Mouse (Mus musculus) splenic B cell, adult 2 months (primary cell): ENCODE measurements around the gene Arsb.
"Not testable (repeated sequence)": the region's sequence is repeated elsewhere in the genome, so short reads cannot be mapped to it uniquely, and the experiment has no call there.

ENCODE experiments used
- DNase-seq: peaks from one replicate; pipeline ENCODE4 v3.0.0-alpha.2; 2011; ENCODE audit warnings: low read depth, low spot score
- H3K27me3 ChIP-seq: 2 replicates; pipeline ENCODE4 v1.6.1; 2012; ENCODE audit warnings: mild to moderate bottlenecking, low read length, moderate library complexity, mixed read lengths; ENCODE audit not compliant: control insufficient read depth, poor library complexity, insufficient read depth, severe bottlenecking
- H3K36me3 ChIP-seq: 2 replicates; pipeline ENCODE4 v1.6.1; 2012; ENCODE audit warnings: mild to moderate bottlenecking, low read length, moderate library complexity, mixed read lengths; ENCODE audit not compliant: control insufficient read depth, poor library complexity, insufficient read depth, severe bottlenecking

Arsb gene

DNA sequence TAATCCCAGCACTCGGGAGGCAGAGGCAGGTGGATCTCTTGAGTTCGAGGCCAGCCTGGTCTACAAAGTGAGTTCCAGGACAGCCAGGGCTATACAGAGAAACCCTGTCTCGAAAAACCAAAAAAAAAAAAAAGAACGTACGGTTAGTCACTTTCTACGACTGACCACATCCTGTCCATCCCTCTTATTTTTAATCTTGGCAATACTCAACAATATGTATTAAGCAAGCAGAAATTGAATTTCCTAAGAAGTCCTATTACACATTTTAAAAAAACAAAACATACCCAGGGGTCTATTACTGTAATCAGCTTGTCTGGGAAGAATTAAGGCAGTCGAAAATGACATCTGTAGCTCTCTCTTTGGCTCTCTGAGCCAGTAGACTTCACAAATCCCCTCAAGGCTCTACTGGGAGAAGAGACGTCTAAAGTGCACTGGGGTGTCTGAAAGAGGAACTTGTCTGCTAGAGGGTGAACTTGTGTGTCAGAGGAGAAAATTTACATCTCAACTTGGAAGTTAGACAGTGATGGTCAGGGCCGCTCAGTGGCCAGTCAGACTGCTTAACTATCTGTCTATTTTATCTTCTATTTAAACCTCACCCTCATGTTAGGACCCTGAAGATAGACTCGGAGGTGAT lies 205.6 kb downstream of the Arsb start:
- DNase-seq = peak; percentile 3
- Histone ChIP-seq H3K36me3 (no peaks in the 10 kb centered on the region), H3K27me3 (no peaks in the 10 kb centered on the region)

DNA sequence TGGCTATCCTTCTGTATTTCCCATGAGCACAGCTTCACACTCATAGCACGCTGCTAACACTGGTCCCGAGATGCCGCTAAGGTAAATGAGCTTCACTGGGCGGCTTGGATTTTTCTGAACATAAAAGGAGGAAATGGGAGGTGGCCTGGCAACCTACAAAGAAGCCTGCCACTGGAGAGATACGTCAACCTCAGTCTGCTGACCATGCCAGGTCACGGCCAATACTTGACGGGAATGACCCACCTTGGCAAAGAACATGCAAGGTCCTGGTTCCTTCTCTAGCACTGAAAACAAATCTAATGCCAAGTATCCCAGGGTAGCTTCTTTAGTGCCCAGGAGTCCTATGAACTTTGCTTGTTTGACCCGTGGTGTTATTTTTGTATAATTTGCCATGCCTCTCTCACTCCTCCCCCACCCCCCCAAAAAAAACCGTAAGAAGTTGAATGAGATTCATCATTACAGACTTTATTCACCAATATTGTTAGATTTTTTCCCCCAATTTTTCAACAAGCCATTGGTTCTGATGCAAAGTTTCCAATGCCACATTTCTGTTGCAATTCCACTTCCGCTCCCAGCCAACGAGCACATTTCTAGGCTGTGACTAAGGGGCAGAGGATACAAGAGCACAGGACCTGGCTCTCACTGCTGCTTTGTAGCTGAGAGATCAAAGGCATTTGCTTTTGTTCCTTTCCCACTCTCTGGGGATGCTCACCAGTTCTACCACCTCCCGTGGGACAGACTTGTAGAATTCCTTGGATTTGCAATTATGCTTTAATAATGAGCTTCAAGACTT lies 207.5 kb downstream of the Arsb start:
- no peak for DNase-seq
- Histone ChIP-seq H3K36me3 (no peaks in the 10 kb centered on the region), H3K27me3 (no peaks in the 10 kb centered on the region)

DNA sequence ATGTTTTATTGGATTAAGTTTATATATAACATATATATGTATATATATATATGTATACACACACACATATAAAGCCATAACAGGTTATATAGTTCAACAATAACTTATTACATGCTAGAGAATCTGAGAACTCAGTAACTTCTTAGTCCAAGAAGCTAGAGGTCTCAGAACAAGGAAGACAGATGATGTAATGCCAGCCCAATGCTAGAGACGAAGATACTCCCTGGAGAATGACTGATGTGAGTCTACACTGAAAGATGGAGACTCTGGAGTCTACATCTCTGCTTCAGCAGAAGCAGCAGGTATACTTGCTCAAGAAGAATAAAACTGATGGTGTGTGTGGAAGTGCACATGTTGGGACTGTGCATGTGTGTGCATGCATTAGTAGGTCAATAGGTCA lies 208.3 kb downstream of the Arsb start:
- no peak for DNase-seq
- no peaks in the 10 kb centered on the region for H3K36me3 ChIP-seq
- no peaks in the 10 kb centered on the region for H3K27me3 ChIP-seq

DNA sequence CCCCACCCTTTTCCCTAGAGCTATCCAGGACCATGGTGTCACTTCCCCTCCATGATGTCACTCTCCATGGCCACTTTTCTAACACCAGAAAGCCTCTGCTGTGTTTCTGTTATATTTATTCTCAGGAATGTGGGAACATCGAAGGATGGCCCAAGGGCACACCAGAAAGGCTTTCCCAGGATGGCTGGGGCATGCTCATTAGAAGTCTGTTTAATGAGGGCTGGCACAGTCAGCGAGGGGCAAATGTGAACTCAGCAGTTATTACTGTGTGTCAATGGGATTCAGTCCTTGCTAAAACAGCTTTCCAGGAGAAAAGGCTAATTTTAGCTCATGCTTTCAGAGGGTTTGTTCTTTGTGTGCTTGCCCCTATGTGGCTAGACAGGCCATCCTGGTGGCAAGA lies 213.1 kb downstream of the Arsb start:
- no peaks in the 10 kb centered on the region for H3K36me3 ChIP-seq
- no peaks in the 10 kb centered on the region for H3K27me3 ChIP-seq
- DNase-seq = no peak

DNA sequence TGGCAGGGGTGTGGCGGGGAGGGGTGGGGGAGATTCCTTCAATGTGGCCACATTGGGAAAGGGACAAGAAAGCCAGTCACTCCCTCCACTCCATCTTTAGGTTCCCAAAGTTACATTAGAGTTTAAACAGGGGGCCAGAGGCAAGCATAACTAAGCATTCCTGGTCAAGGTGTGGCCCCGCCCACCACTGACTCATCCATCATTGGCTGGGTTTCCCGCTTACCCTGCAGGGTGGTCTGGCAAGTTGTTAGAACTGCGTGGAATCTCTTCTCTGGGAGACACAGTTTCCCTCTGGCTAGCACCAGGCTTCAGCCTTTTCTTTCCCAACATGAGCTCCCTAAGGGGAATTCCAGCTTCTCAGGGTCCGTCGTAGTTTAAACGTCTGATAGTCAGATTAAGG lies 213.8 kb downstream of the Arsb start:
- Histone ChIP-seq H3K27me3 (no peaks in the 10 kb centered on the region), H3K36me3 (no peaks in the 10 kb centered on the region)
- no peak for DNase-seq

DNA sequence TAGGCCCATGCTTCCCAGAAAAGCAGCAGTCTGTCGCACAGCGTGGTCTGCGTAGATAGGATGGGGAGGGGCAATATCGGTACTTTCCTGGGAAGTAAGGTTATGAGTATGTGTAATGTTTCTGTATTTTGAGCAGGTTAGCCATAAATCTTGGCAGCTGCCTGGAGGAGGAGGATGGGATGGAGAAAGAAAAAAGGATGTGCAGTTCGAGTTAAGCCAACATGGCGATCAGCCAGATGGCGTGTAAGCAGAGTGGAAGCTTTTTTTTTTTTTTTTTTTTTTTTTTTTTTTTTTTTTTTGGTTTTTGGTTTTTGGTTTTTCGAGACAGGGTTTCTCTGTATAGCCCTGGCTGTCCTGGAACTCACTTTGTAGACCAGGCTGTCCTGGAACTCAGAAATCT lies 214.3 kb downstream of the Arsb start:
- H3K27me3 ChIP-seq, H3K36me3 ChIP-seq, DNase-seq: not testable (repeated sequence)

DNA sequence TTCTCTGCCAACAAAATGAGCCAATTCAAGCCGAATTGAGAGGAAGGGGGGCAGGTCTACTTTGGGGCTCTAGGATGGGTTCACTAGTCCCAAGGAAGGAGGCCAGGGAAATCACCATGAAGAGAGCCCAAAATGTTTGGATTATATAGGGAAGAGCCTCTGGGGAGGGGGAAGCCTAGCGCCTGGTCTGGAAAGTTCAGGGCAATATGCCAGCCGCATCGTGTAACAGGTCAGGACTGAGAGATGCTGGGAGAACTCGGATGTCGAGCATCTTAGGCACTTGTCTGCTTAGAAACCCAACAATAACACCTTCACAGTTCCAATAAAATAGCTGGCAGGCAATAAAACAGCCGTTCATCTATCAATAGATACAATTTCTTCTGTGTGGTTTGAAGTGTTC lies 216.2 kb downstream of the Arsb start:
- H3K36me3 ChIP-seq = no peaks in the 10 kb centered on the region
- no peak for DNase-seq
- no peaks in the 10 kb centered on the region for H3K27me3 ChIP-seq

DNA sequence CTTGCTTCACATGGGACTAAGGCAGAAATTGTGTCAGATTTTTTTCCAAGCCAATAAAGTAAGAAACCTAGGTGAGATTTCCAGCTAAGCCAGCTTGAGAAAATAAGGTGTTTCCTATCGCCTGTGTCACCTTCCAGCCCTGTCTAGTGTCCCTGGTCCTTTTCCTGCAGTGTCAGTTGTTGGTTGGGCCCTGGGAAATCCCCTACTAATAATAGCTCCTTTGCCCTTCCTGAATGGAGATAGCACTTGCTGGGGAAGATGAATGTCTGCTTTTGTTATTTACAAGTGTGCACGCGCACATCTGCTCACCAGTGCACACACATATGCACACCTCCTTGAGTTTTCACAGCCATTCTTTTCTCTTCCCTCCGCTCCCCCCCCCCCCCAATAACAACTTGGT lies 217.8 kb downstream of the Arsb start:
- DNase-seq = no peak
- no peaks in the 10 kb centered on the region for H3K27me3 ChIP-seq
- no peaks in the 10 kb centered on the region for H3K36me3 ChIP-seq

DNA sequence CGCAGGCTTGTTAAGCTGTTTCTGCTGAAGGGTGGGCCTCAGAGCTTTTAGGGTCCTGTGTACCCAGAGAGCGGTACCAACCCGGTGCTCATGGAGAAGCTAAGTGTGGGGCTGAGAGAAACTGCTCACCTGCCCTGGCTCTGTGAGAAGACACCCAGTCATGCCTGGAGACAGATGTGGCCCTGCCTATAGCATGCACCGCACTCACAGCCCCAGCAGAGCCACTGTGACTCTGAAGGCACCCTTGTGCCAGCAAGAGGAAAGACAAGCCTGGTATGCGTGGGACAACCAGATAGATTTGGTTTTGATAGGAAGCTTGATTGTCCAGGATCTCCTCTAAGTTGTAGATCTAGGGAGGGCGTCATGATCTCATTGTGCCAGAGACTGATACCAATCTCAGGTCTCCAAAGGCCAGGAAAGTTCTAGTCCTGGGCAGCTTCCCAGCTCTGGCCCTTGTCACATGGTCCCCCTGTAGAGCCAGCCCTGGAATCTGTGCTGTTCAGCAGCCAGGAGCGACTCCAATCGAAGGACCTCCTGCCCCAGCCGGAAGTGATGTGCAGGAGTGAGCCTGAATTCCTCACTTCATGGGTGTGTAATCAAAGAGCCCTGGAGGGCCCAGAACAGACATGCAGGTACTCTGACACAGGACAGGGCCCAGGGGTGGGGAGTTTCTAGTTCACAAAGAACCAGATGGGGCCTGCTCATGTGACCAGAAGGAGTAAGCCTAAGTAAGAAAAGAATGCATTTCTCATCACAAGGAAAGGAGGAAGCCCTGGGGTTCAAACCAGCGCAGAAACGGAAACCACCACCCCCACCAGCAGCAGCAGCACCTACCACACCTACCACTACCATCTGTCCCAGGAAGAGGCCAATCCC lies 218.5 kb downstream of the Arsb start:
- Histone ChIP-seq H3K27me3 (no peaks in the 10 kb centered on the region), H3K36me3 (no peaks in the 10 kb centered on the region)
- DNase-seq = no peak

DNA sequence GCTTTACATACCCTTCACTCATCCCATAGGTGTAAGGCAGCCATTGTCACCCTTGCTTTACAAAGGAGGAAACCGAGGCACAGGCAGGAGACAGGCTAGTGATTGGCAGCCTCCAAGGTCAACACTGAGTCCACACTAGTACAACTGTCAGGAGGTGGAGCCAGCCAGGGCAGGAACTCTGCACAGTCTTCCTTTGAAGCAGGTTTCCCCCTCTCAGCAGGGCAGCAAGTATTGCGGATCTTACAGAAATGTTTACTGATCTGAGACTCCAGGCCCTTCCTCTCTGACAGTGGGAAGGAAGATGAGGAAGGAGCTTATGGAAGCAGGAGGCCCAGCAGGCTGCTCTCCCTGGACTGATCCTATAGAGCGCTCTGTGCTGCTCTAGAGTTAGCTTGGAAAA lies 219.4 kb downstream of the Arsb start:
- no peak for DNase-seq
- Histone ChIP-seq H3K36me3 (no peaks in the 10 kb centered on the region), H3K27me3 (no peaks in the 10 kb centered on the region)

DNA sequence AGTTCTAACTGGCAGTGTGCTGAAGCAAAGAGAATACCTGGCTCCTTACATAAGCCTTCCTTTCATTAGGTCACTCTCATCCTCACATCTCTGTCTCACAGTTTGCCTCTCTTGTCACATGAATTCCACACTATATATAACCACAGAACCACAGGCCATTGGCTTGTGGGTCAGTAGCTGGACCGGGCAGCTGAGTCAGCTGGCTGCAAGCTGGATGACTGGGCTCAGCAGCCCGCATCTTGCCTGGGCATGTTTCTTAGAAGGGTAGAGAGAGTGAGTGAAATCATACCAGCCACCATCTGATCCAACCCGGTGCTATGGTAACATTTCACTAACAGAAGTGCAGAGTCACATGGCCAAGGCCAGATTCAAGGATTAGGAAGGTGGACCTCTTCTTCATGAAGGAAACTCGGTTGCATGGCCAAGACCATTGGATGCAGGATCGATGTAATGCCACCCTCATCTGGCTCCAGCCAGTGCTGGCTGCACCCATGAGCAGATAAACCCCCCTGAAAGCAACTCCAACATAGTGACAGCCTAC lies 221.0 kb downstream of the Arsb start:
- H3K27me3 ChIP-seq = no peaks in the 10 kb centered on the region
- H3K36me3 ChIP-seq = no peaks in the 10 kb centered on the region
- DNase-seq = no peak
